Mouse (Mus musculus): ENCODE measurements around the gene Sirt3.

DNA sequence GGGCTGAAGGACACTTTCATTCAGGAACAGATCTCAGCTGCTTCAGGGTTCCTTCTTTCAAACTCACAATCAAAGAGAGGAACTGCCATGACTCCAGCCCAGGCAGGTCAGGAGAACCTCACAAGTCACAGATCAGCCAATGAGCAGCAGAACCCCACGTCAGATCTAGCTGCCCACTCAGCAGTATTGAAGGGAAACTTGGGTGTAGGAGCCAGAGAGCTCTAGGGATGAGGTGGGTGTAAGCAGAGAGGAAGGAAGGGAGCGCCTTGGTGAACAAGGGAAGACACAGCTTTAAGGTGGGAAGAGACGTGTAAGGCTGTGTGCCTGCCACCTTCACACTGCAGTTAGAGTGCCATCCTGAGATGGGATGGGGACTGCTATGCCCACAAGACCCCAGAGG, 30.2 kb upstream of the Sirt3 start:
- TF ChIP-seq CTCF (IDR thresholded peaks at IDR 0.05; ENCODE audit: low read depth, low read length): no peak
- TF ChIP-seq POLR2A (IDR thresholded peaks at IDR 0.05; ENCODE audit: borderline replicate concordance, low read depth, low read length): no peak
